Mouse (Mus musculus) heart, postnatal 4 days (tissue): Measurements from ENCODE around the gene Dyrk3. TPM values are rescaled to one million over a fixed set of nuclear protein-coding genes. Genes with fewer than 3 reads are reported as not detected.

Experiments used
- DNase-seq: peaks from one replicate; pipeline ENCODE4 v3.0.0; 2021
- total RNA-seq, 2 experiments: library from RNA; stranded (reverse); gene quantifications; 2 replicates each; pipeline ENCODE4 v1.2.3; 2021

The Dyrk3 gene
- total RNA-seq, 2 experiments from 2014 or later = 1.2 to 1.7 TPM

DNA sequence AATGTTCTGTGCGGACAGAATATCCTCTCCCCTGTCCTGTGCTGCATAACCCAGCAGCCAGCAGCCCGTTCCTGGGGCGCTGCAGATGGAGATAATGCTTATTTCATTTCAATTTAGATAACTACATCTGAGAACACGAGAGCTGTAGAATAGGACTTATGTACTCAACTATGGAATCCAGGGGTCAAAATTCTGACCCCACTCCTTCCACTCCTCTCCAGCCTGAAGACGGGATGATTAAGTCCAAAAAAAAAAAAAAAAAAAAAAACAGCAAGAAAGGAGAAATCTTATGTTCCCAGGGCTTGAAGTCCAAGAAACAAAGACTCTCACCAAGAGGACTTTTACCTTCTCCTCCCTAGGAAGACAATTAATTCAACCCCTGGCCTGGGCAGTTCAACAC is 55.0 kb downstream of the Dyrk3 start:
- DNase-seq = no peak

DNA sequence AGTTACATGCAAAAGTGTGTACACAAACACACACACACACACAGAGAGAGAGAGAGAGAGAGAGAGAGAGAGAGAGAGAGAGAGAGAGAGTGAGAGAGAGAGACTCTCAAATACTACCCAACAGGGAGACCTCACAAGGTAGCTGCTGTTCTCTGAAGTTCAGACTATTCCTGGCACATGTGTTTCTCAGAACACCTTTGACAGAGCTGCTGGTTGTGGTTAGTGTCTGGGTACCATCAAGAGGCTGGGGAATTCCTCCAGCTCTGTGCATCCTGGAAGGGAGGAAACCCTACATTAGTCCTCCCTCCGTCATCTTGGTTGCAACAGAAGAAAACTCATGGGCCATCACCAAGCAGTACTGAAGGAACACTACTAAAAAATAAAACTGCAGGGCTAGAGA is 57.5 kb downstream of the Dyrk3 start:
- DNase-seq = no peak

- no peak for DNase-seq
These were observed 58.4 kb downstream of the Dyrk3 start for GRCm38 (mm10) chr1:131079762-131080161.

GRCm38 (mm10) chr1:131078761-131079330 is 59.3 kb downstream of the Dyrk3 start:
- peak; percentile 50 for DNase-seq

Other genes with a start within 250 kb of the Dyrk3 start
- gene Il20, start 226.9 kb downstream of the Dyrk3 start, total RNA-seq = not detected
- gene Il19, start 198.2 kb downstream of the Dyrk3 start, total RNA-seq = not detected
- not detected for gene Il10, start 118.5 kb downstream of the Dyrk3 start, total RNA-seq
- 100 to 1,000 TPM; 206 to 226 TPM for gene Mapkapk2, start 40.5 kb downstream of the Dyrk3 start, total RNA-seq
- gene Eif2d, start 14.8 kb upstream of the Dyrk3 start, total RNA-seq = 10 to 100 TPM; 36.7 to 37.1 TPM
- gene Rassf5, start 106.9 kb upstream of the Dyrk3 start, total RNA-seq = 1 to 10 TPM; 4.4 to 4.5 TPM
- 1 to 10 TPM; 2.9 to 3.0 TPM for gene Ikbke, start 141.3 kb upstream of the Dyrk3 start, total RNA-seq